Mouse (Mus musculus): ENCODE measurements around the gene Gm9008.

DNA sequence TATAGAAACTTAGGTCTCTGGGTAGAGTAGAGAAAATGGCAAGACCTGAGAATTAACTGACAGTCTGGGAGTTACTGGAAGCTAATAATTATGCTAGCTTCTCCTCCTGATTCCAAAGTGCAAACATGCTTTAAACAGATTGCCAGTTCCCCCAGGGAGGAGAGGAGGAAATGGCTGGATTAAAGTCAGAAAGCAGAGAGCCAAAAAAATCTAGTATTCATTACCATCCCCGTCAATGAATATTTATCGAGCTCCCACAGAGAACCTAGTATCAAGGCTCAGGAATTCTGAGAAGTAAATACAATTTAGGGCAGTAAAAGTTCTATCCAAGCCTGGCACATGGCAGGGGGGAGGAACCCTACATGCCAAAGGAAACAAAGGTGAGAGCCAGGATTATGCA, 29.4 kb downstream of the Gm9008 start:
- no peak for TF ChIP-seq CTCF (IDR thresholded peaks at IDR 0.05; ENCODE audit: low read depth)
- no peak for TF ChIP-seq EP300 (IDR thresholded peaks at IDR 0.05; ENCODE audit: low read depth)
